Mouse (Mus musculus) lung, postnatal 14 days (tissue): Measurements from ENCODE around the gene Vmn1r113.
"Not testable (repeated sequence)": the region's sequence is repeated elsewhere in the genome, so short reads cannot be mapped to it uniquely, and the experiment has no call there.

Experiments
- DNase-seq: peaks from one replicate; pipeline ENCODE4 v3.0.0; 2021

The Vmn1r113 gene

GRCm38 (mm10) chr7:20786985-20787384 lies at the start of gene Vmn1r113:
Gene Vmn1r113 (plus strand): TSS chr7:20787285.
- DNase-seq = not testable (repeated sequence)

GRCm38 (mm10) chr7:20770885-20771284 lies 16.2 kb upstream of the Vmn1r113 start, which contains the start of gene Vmn1r112:
Gene Vmn1r112 (plus strand): TSS chr7:20771185.
- DNase-seq = not testable (repeated sequence)

- DNase-seq = not testable (repeated sequence)
These were observed 25.0 kb downstream of the Vmn1r113 start, which contains the start of gene Vmn1r114 for GRCm38 (mm10) chr7:20812086-20812485. Gene Vmn1r114 (minus strand): TSS chr7:20812186.
